Mouse (Mus musculus) embryonic facial prominence, embryonic 11.5 days (tissue): Measurements from ENCODE around the gene Atp11a. TPM values are rescaled to one million over a fixed set of nuclear protein-coding genes. Genes with fewer than 3 reads are reported as not detected.

Experiments
- ATAC-seq: fragments of 200-750 bp; cut with Nextera tagmentation; replicated peaks from 2 replicates; pipeline ENCODE4 v1.8.0; 2017; ENCODE audit warnings: low read depth; ENCODE audit not compliant: insufficient number of reproducible peaks, low FRiP score, low TSS enrichment
- DNase-seq: peaks from one replicate; pipeline ENCODE4 v3.0.0-alpha.2; 2015; ENCODE audit warnings: low spot score
- H3K27ac ChIP-seq: fragments of 300-500 bp; sonication (generic); replicated peaks from 2 replicates; pipeline ENCODE4 v1.5.1; 2014; ENCODE audit warnings: mild to moderate bottlenecking, low read depth, low read length, control low read depth
- H3K27me3 ChIP-seq: fragments of 300-500 bp; sonication (generic); 2 replicates; pipeline ENCODE4 v1.6.1; 2014; ENCODE audit warnings: mild to moderate bottlenecking, low read length, moderate library complexity, mixed read lengths; ENCODE audit not compliant: control insufficient read depth, insufficient read depth
- H3K36me3 ChIP-seq: fragments of 300-500 bp; sonication (generic); replicated peaks from 2 replicates; pipeline ENCODE4 v1.6.1; 2014; ENCODE audit warnings: low read depth, mild to moderate bottlenecking, low read length, moderate library complexity, mixed read lengths; ENCODE audit not compliant: control insufficient read depth, insufficient read depth
- H3K4me1 ChIP-seq: fragments of 300-500 bp; sonication (generic); 2 replicates; pipeline ENCODE4 v1.6.1; 2014; ENCODE audit warnings: low read length, mixed read lengths; ENCODE audit not compliant: control insufficient read depth, insufficient read depth
- H3K4me2 ChIP-seq: fragments of 300-500 bp; sonication (generic); 2 replicates; pipeline ENCODE4 v1.6.1; 2014; ENCODE audit warnings: low read depth, mild to moderate bottlenecking, control low read depth, low read length, moderate library complexity
- H3K4me3 ChIP-seq: fragments of 300-500 bp; sonication (generic); 2 replicates; pipeline ENCODE4 v1.5.1; 2014; ENCODE audit warnings: low read depth, low read length, control low read depth
- H3K9ac ChIP-seq: fragments of 300-500 bp; sonication (generic); replicated peaks from 2 replicates; pipeline ENCODE4 v1.6.1; 2014; ENCODE audit warnings: mild to moderate bottlenecking, control low read depth, low read length
- H3K9me3 ChIP-seq: fragments of 300-500 bp; sonication (generic); replicated peaks from 2 replicates; pipeline ENCODE4 v1.6.1; 2016; ENCODE audit warnings: mild to moderate bottlenecking, low read length, inconsistent platforms, mixed read lengths; ENCODE audit not compliant: control insufficient read depth
- WGBS: fragments of 180-500 bp; shearing (Covaris S2); extraction: QIAGEN DNeasy Blood & Tissue Kit; methylation state at CpG from one replicate; pipeline ENCODE4 v1.1.7; 2014; 5-methylcytosine and 5-hydroxymethylcytosine counted together
- polyA plus RNA-seq: library from polyadenylated mRNA; unstranded; fragments of >200 nt; fragmentation: Nextera tagmentation; extraction: Ambion mirVana; gene quantifications from 2 replicates; pipeline ENCODE4 v1.2.1, GENCODE M21; 2014

The Atp11a gene
- polyA plus RNA-seq, 1 experiment from 2014 or later, result 11.6 TPM

- ATAC-seq, result no peak
Measured at GRCm38 (mm10) chr8:12906597-12906996, 149.8 kb downstream of the Atp11a start.

GRCm38 (mm10) chr8:12907730-12908129 lies 150.9 kb downstream of the Atp11a start:
- Histone ChIP-seq H3K4me3 (no peak overlapping the region), H3K9me3 (no peaks in the 10 kb centered on the region), H3K4me1 (peaks cover 4% of the 10 kb centered on the region), H3K36me3 (no peaks in the 10 kb centered on the region), H3K4me2 (no peak overlapping the region), H3K9ac (no peak overlapping the region), H3K27me3 (no peaks in the 10 kb centered on the region), H3K27ac (no peak overlapping the region)
- WGBS, result 83% methylated on average over 4 of the region's 4 CpGs
- DNase-seq, result no peak
- ATAC-seq, result no peak

More at GRCm38 (mm10) chr8:12906597-12906996, 149.8 kb downstream of the Atp11a start:
- no peaks in the 10 kb centered on the region for H3K9me3 ChIP-seq
- no peak overlapping the region for H3K4me2 ChIP-seq
- H3K27me3 ChIP-seq, result no peaks in the 10 kb centered on the region
- DNase-seq, result no peak
- no peak overlapping the region for H3K9ac ChIP-seq
- WGBS, result 64% methylated on average over 5 of the region's 5 CpGs
- H3K4me3 ChIP-seq, result no peak overlapping the region
- no peak overlapping the region for H3K27ac ChIP-seq
- H3K4me1 ChIP-seq, result no peaks in the 10 kb centered on the region
- no peaks in the 10 kb centered on the region for H3K36me3 ChIP-seq

- Histone ChIP-seq H3K9ac (no peak overlapping the region), H3K4me3 (no peak overlapping the region), H3K36me3 (no peaks in the 10 kb centered on the region), H3K27ac (no peak overlapping the region), H3K27me3 (no peaks in the 10 kb centered on the region), H3K4me1 (peaks cover 7% of the 10 kb centered on the region), H3K4me2 (no peak overlapping the region), H3K9me3 (no peaks in the 10 kb centered on the region)
- DNase-seq (peak; percentile 68), ATAC-seq (peak; percentile 75)
- 11% methylated on average over 5 of the region's 5 CpGs for WGBS
Measured at GRCm38 (mm10) chr8:12912011-12912410, 155.2 kb downstream of the Atp11a start.

- peak overlapping the region; percentile 59 for H3K9ac ChIP-seq
- H3K9me3 ChIP-seq, result no peaks in the 10 kb centered on the region
- peaks cover 7% of the 10 kb centered on the region for H3K4me1 ChIP-seq
- peak; percentile 79 for DNase-seq
- H3K27me3 ChIP-seq, result no peaks in the 10 kb centered on the region
- no peaks in the 10 kb centered on the region for H3K36me3 ChIP-seq
- peak overlapping the region; percentile 72 for H3K4me2 ChIP-seq
- peak overlapping the region; percentile 49 for H3K4me3 ChIP-seq
- ATAC-seq, result peak; percentile 27; the same call in 1 of the 2 replicates
- H3K27ac ChIP-seq, result no peak overlapping the region
- 17% methylated on average over 42 of the region's 42 CpGs for WGBS
Measured at GRCm38 (mm10) chr8:12915187-12916006, 158.6 kb downstream of the Atp11a start.

GRCm38 (mm10) chr8:12916156-12916900 lies 159.5 kb downstream of the Atp11a start:
- Histone ChIP-seq H3K27ac (no peak overlapping the region), H3K9ac (peak overlapping the region; percentile 59), H3K4me2 (peak overlapping the region; percentile 72), H3K4me3 (peak overlapping the region; percentile 49), H3K4me1 (peaks cover 7% of the 10 kb centered on the region), H3K27me3 (no peaks in the 10 kb centered on the region), H3K9me3 (no peaks in the 10 kb centered on the region), H3K36me3 (no peaks in the 10 kb centered on the region)
- 72% methylated on average over 16 of the region's 16 CpGs for WGBS
- no peak for DNase-seq
- ATAC-seq, result no peak

- DNase-seq (no peak), ATAC-seq (no peak)
- H3K9ac ChIP-seq, result no peak overlapping the region
- H3K27ac ChIP-seq, result no peak overlapping the region
- no peaks in the 10 kb centered on the region for H3K36me3 ChIP-seq
- peaks cover 5% of the 10 kb centered on the region for H3K4me1 ChIP-seq
- no peaks in the 10 kb centered on the region for H3K9me3 ChIP-seq
- no peak overlapping the region for H3K4me2 ChIP-seq
- WGBS, result 95% methylated on average over 3 of the region's 3 CpGs
- no peak overlapping the region for H3K4me3 ChIP-seq
- H3K27me3 ChIP-seq, result no peaks in the 10 kb centered on the region
Measured at GRCm38 (mm10) chr8:12917029-12917428, 160.2 kb downstream of the Atp11a start.

- Histone ChIP-seq H3K36me3 (no peaks in the 10 kb centered on the region), H3K4me2 (no peak overlapping the region), H3K27me3 (no peaks in the 10 kb centered on the region), H3K4me1 (peaks cover 3% of the 10 kb centered on the region; the same call in 1 of the 2 replicates), H3K9ac (no peak overlapping the region), H3K27ac (no peak overlapping the region), H3K4me3 (no peak overlapping the region), H3K9me3 (no peaks in the 10 kb centered on the region)
- WGBS, result 85% methylated on average over 4 of the region's 4 CpGs
- no peak for DNase-seq
- ATAC-seq, result no peak
Measured at GRCm38 (mm10) chr8:12917831-12918230, 161.0 kb downstream of the Atp11a start.
